Mouse (Mus musculus): ENCODE data around the gene Ccdc171.

DNA sequence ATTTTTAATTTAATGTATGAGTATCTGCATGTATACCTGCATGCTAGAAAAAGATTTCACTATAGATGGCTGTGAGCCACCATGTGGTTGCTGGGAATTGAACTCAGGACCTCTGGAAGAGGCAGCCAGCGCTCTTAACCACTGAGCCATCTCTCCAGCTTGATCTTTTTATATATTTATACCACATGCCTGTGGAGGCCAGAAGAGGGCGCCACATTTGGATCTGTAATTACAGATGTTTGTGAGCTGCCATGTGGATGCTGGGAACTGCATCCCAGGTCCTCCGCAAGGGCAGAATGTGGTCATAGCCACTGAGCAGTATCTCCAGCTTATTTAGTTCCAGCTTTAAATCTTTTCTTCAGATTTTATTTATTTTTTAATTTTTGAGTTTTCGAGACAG lies 5.0 kb upstream of the Ccdc171 start:
- TF ChIP-seq CTCF (IDR thresholded peaks at IDR 0.05; ENCODE audit: insufficient read depth, low read length), result no peak
- TF ChIP-seq POLR2A (IDR thresholded peaks at IDR 0.05; ENCODE audit: borderline replicate concordance, extremely low read depth, low read depth, low read length), result no peak

All from lung, adult 2 months (tissue).